Mouse (Mus musculus): ENCODE results near the gene Cldn8. TPM values are rescaled to one million over a fixed set of nuclear protein-coding genes. Genes with fewer than 3 reads are reported as not detected.

Gene Cldn8
- polyA plus RNA-seq, 3 experiments from 2014 or later = not detected

Other genes with a start within 250 kb of the Cldn8 start
- not detected for gene Cldn17, start 56.2 kb downstream of the Cldn8 start, polyA plus RNA-seq (2017; shearing (Covaris generic))
- not detected for gene Krtap24-1, start 49.1 kb upstream of the Cldn8 start, polyA plus RNA-seq (2017; shearing (Covaris generic))
- not detected for gene 2310079G19Rik, start 64.5 kb upstream of the Cldn8 start, polyA plus RNA-seq (2017; shearing (Covaris generic))
- gene Krtap26-1, start 84.6 kb upstream of the Cldn8 start, polyA plus RNA-seq (2017; shearing (Covaris generic)) = not detected
- gene Krtap27-1, start 108.5 kb upstream of the Cldn8 start, polyA plus RNA-seq (2017; shearing (Covaris generic)) = not detected
- not detected for gene 2310061N02Rik, start 144.8 kb upstream of the Cldn8 start, polyA plus RNA-seq (2017; shearing (Covaris generic))
- not detected for gene Krtap13-1, start 165.7 kb upstream of the Cldn8 start, polyA plus RNA-seq (2017; shearing (Covaris generic))
- gene Krtap13, start 188.5 kb upstream of the Cldn8 start, polyA plus RNA-seq (2017; shearing (Covaris generic)) = not detected
- gene 2310034C09Rik, start 195.7 kb upstream of the Cldn8 start, polyA plus RNA-seq (2017; shearing (Covaris generic)) = not detected
- gene 2310057N15Rik, start 211.0 kb upstream of the Cldn8 start, polyA plus RNA-seq (2017; shearing (Covaris generic)) = not detected
- gene Gm5965, start 214.7 kb upstream of the Cldn8 start, polyA plus RNA-seq (2017; shearing (Covaris generic)) = not detected
- not detected for gene Gm20741, start 249.0 kb upstream of the Cldn8 start, polyA plus RNA-seq (2017; shearing (Covaris generic))

All from inflammation-experienced regulatory T-cells, adult 6 months (primary cell).